Mouse (Mus musculus) liver, embryonic 12.5 days (tissue): Measurements from ENCODE around the gene Atp2b4. TPM values are rescaled to one million over a fixed set of nuclear protein-coding genes. Genes with fewer than 3 reads are reported as not detected.

Experiments used
- ATAC-seq: fragments of 200-750 bp; cut with Nextera tagmentation; 2 replicates; pipeline ENCODE4 v1.8.0; 2017; ENCODE audit warnings: moderate number of reproducible peaks, mild to moderate bottlenecking, moderate library complexity
- H3K27ac ChIP-seq: fragments of 300-500 bp; sonication (generic); 2 replicates; pipeline ENCODE4 v1.5.1; 2016; ENCODE audit warnings: mild to moderate bottlenecking
- H3K27me3 ChIP-seq: fragments of 300-500 bp; sonication (generic); replicated peaks from 2 replicates; pipeline ENCODE4 v1.6.1; 2016; ENCODE audit warnings: mild to moderate bottlenecking, moderate library complexity
- H3K36me3 ChIP-seq: fragments of 300-500 bp; sonication (generic); 2 replicates; pipeline ENCODE4 v1.6.1; 2016; ENCODE audit warnings: mild to moderate bottlenecking, moderate library complexity
- H3K4me1 ChIP-seq: fragments of 300-500 bp; sonication (generic); 2 replicates; pipeline ENCODE4 v1.6.1; 2016
- H3K4me2 ChIP-seq: fragments of 300-500 bp; sonication (generic); 2 replicates; pipeline ENCODE4 v1.6.1; 2016; ENCODE audit warnings: mild to moderate bottlenecking, moderate library complexity
- H3K4me3 ChIP-seq: fragments of 300-500 bp; sonication (generic); 2 replicates; pipeline ENCODE4 v1.5.1; 2016; ENCODE audit warnings: mild to moderate bottlenecking, moderate library complexity
- H3K9ac ChIP-seq: fragments of 300-500 bp; sonication (generic); 2 replicates; pipeline ENCODE4 v1.6.1; 2016; ENCODE audit warnings: mild to moderate bottlenecking, moderate library complexity
- H3K9me3 ChIP-seq: fragments of 300-500 bp; sonication (generic); replicated peaks from 2 replicates; pipeline ENCODE4 v1.6.1; 2016; ENCODE audit warnings: mild to moderate bottlenecking, moderate library complexity
- WGBS: fragments of 180-500 bp; shearing (Covaris S2); methylation state at CpG from one replicate; pipeline ENCODE4 v1.1.7; 2016; ENCODE audit not compliant: insufficient replicate concordance; 5-methylcytosine and 5-hydroxymethylcytosine counted together
- microRNA-seq: library from miRNA; unstranded; fragments of <30 nt; microRNA quantifications from one replicate; pipeline ENCODE4, GENCODE M21; 2017
- polyA plus RNA-seq: library from polyadenylated mRNA; unstranded; fragments of >200 nt; fragmentation: Nextera tagmentation; extraction: Ambion mirVana; gene quantifications from 2 replicates; pipeline ENCODE4 v1.2.1, GENCODE M21; 2016

Gene Atp2b4
- polyA plus RNA-seq, 1 experiment from 2014 or later, result 34.1 TPM

DNA sequence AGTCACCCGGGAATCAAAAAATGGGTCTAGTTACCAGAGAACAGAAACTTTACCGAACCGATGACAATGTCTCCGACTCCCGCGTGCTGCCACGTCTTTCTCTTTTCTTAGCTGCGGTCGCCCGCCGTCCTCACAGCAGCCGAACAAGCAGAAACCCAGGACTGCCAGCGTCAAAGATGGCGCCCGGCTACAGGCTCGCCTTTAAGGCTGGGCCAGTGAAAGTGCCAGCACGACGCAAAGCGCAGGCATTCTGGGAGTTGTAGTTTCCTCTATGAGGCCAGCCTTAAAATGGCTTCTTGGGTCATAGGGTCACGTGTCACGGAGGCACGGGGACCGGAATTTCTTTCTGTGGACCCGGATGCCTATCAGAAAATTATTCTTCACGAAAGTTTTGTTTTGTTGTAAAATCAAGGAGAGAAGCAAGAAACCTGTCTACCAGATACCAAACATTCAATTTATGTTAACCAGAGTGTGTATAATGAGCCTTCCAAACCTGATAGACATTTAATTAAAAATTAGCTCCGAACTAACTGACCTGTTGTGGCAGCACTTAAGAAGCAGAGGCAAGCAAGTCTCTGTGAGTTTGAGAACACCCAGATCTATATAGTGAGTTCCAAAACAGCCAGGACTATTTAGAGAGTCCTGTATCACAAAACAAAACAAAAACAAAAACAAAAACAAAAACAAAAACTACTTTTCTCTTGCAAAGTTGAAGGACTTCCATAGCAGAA, 139.5 kb downstream of the Atp2b4 start, which contains the start of gene Gm38394:
Gm38394 (minus strand) TSS at position 116 of the 731 bp plus-strand sequence.
- ATAC-seq, result peak; percentile 99
- H3K27me3 ChIP-seq, result no peaks in the 10 kb centered on the region
- peaks cover 44% of the 10 kb centered on the region for H3K4me1 ChIP-seq
- peaks cover 34% of the 10 kb centered on the region for H3K36me3 ChIP-seq
- peak within 1 kb of the TSS; percentile 93 for H3K9ac ChIP-seq
- no peaks in the 10 kb centered on the region for H3K9me3 ChIP-seq
- peak within 1 kb of the TSS; percentile 88 for H3K27ac ChIP-seq
- H3K4me3 ChIP-seq, result peak within 1 kb of the TSS; percentile 91
- 3% methylated on average over 26 of the region's 26 CpGs for WGBS
- H3K4me2 ChIP-seq, result peak within 1 kb of the TSS; percentile 94

DNA sequence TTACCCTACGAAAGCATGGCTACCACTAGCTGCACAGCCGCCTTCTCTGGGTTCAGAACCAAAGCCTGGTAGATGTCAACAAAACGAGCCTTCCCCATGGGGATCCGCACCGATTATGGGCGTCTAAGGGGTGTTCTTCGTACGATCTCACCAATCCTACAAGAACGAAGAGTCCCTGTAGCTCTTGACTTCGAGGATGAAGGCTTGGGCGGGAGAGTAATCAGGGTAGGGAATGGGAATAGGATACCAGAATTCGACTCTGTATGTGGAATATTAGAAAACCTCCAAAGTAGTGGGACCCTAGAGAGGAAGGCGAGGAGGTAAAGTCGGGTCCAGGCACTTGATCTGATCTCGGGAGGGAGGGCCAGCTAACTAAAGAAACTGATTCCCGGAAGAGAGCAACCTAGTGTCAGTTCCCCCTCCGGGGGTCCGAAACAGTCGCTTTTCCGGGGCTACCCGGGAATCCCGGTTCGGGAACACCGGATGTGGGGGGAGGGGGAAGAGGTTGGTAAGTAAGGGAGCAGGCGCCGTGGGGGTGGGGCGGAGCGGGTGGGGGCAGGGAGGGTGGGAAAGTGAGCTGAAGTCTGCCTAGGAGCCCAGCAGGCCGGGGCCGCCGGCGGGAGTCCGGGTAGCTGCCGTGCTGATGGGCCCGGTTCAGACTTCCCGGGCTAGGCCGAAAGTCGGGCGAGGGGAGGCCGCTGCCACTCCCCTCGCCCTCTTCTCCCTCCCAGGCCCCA, 140.2 kb downstream of the Atp2b4 start, which contains the start of gene Zbed6:
Zbed6 (minus strand) TSS at position 420 of the 737 bp plus-strand sequence.
- Histone ChIP-seq H3K9me3 (no peaks in the 10 kb centered on the region), H3K27me3 (no peaks in the 10 kb centered on the region), H3K4me3 (peak within 1 kb of the TSS; percentile 91), H3K4me2 (peak within 1 kb of the TSS; percentile 94), H3K4me1 (peaks cover 50% of the 10 kb centered on the region), H3K27ac (peak within 1 kb of the TSS; percentile 88), H3K9ac (peak within 1 kb of the TSS; percentile 93), H3K36me3 (peaks cover 39% of the 10 kb centered on the region)
- peak; percentile 77 for ATAC-seq
- under 1% methylated on average over 39 of the region's 41 CpGs for WGBS

DNA sequence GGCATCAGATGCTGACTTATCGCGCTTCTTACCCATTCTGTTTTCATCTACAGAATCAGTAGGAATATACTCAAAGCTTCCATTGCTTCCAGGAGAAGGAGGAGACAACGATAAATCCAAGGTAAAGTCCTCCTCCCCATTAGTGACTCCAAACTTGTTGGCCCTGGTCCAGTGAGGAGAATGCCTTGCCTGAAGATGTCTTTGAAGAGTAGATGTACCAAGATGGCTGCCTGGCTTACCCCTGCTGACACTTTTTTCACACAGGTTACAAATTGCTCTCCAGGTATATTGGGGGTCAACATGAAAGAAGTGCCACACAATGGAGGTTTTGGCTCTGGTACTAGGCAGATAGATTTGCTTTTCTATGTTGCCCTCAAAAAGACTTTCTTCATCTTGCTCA, 142.0 kb downstream of the Atp2b4 start:
- Histone ChIP-seq H3K36me3 (peaks cover 46% of the 10 kb centered on the region), H3K9me3 (no peaks in the 10 kb centered on the region), H3K9ac (no peak overlapping the region), H3K27me3 (no peaks in the 10 kb centered on the region), H3K4me2 (no peak overlapping the region), H3K4me1 (peaks cover 56% of the 10 kb centered on the region), H3K27ac (no peak overlapping the region), H3K4me3 (no peak overlapping the region)
- no peak for ATAC-seq
- WGBS, result 97% methylated on average over 3 of the region's 3 CpGs

DNA sequence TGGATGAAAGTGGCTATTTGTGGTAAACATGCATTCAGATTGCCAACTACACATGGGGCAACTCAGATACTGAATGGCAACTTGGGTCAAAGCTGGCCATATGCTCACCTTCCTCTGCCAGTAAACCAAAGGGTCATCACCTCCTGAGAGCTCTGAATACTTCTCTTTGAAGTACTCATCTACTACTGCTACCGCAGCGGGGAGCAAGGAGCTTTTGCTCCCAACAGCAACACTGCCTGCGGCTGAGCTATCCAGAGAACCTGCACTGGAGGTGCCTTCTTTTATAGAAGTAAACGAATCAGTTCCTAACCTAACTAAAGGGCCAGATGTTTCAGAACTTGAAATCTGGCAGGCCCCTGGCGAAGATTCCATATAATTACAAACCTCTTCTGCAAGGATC, 144.0 kb downstream of the Atp2b4 start:
- H3K4me3 ChIP-seq, result no peak overlapping the region
- no peak overlapping the region for H3K27ac ChIP-seq
- no peaks in the 10 kb centered on the region for H3K9me3 ChIP-seq
- no peaks in the 10 kb centered on the region for H3K27me3 ChIP-seq
- H3K9ac ChIP-seq, result no peak overlapping the region
- no peak overlapping the region for H3K4me2 ChIP-seq
- 79% methylated on average over 5 of the region's 5 CpGs for WGBS
- ATAC-seq, result no peak
- peaks cover 63% of the 10 kb centered on the region for H3K4me1 ChIP-seq
- peaks cover 59% of the 10 kb centered on the region for H3K36me3 ChIP-seq

DNA sequence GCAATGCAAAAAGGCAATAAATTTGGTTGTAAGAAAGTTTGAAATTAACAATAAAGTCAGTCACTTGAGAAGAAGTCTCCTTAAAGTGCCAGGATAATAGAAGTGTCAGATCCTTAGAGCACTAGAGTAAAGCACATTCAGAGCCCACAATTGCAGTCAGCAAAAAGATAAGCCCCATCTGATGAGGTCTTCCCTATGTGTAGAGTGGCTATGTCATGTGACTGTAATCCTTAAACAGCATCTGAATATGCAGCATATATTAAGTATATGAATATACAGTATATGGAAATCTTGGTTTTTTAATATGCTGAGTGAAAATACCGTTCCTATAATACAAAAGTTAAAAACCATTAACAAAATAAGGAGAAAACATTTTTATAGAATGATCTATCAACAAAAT, 147.8 kb downstream of the Atp2b4 start:
- H3K27me3 ChIP-seq, result no peaks in the 10 kb centered on the region
- peaks cover 69% of the 10 kb centered on the region for H3K36me3 ChIP-seq
- WGBS, result 97% methylated on average over 1 of the region's 1 CpGs
- no peak overlapping the region for H3K4me2 ChIP-seq
- H3K4me3 ChIP-seq, result no peak overlapping the region
- H3K4me1 ChIP-seq, result peaks cover 42% of the 10 kb centered on the region
- no peak for ATAC-seq
- no peak overlapping the region for H3K27ac ChIP-seq
- H3K9ac ChIP-seq, result no peak overlapping the region
- no peaks in the 10 kb centered on the region for H3K9me3 ChIP-seq

DNA sequence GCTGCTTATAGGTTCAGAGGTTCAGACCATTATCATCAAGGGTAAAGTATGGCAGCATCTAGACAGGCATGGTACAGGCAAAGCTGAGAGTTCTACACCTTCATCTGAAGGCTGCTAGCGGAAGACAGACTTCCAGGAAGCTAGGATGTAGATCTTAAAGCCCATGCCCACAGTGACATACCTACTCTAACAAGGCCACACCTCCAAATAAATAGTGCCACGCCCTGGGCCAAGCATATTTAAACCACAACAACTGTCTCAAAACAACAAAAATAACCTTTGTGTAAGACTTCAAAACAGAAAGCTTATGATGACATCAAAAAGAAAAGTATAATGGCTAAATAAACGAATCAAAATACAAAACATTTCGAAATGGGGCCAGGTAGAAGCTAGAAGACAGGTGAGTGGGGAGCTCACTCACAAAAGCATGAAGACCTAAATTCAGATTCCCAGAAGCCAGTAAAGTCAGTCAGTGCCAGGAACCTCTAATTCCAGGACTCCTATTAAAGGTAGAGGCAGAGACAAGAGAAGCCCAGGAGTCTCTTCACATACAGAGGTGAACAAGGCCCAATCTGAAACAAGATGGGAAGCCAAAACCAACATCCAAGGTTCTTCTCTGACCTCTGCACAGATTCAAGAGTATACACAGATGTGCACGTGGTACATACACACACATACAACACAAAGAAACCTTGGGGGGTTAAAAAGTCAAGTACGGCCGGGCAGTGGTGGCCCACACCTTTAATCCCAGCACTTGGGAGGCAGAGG, 150.4 kb downstream of the Atp2b4 start:
- Histone ChIP-seq H3K9ac (no peak overlapping the region), H3K4me2 (no peak overlapping the region), H3K9me3 (no peaks in the 10 kb centered on the region), H3K27me3 (no peaks in the 10 kb centered on the region), H3K36me3 (peaks cover 69% of the 10 kb centered on the region), H3K4me3 (no peak overlapping the region), H3K27ac (no peak overlapping the region), H3K4me1 (peaks cover 22% of the 10 kb centered on the region; the same call in 1 of the 2 replicates)
- no peak for ATAC-seq
- 84% methylated on average over 7 of the region's 7 CpGs for WGBS

Small RNA genes lying within 50 kb of the gene (microRNA-seq; reads per million reads assigned to microRNA genes)
- gene Mir6903, result 3.9 reads per million, percentile 5 among the genes with 10 or more reads in this experiment

Other genes with a start within 250 kb of the Atp2b4 start
- gene Snrpe, start 190.8 kb downstream of the Atp2b4 start, polyA plus RNA-seq, result 511 and 534 TPM in 2 replicates
- gene Zbed6, start 140.2 kb downstream of the Atp2b4 start, polyA plus RNA-seq, result not detected in 2 replicates
- gene Gm38394, start 139.7 kb downstream of the Atp2b4 start, polyA plus RNA-seq, result 2.0 and 2.2 TPM in 2 replicates
- 0.61 TPM in 2 replicates for gene Lax1, start 110.9 kb downstream of the Atp2b4 start, polyA plus RNA-seq
- gene Optc, start 107.0 kb upstream of the Atp2b4 start, polyA plus RNA-seq, result 0.10 and 0.11 TPM in 2 replicates
- 0.69 and 0.81 TPM in 2 replicates for gene Prelp, start 120.4 kb upstream of the Atp2b4 start, polyA plus RNA-seq
- 2.6 and 3.1 TPM in 2 replicates for gene Fmod, start 236.2 kb upstream of the Atp2b4 start, polyA plus RNA-seq